Mouse (Mus musculus) lung, adult 2 months (tissue): ENCODE measurements around the gene Rrp1b.

Experiments
- CTCF ChIP-seq: fragments of 200-500 bp; IDR thresholded peaks from 2 replicates; pipeline ENCODE4 v1.5.1; 2011; ENCODE audit warnings: mild to moderate bottlenecking, low read length, control low read depth; ENCODE audit not compliant: insufficient read depth
- POLR2A ChIP-seq: fragments of 200-500 bp; IDR thresholded peaks from 2 replicates; pipeline ENCODE4 v1.6.1; 2011; ENCODE audit warnings: low read depth, mild to moderate bottlenecking, control low read depth, low read length, borderline replicate concordance; ENCODE audit errors: extremely low read depth

- TF ChIP-seq CTCF: no peak
- no peak for TF ChIP-seq POLR2A
These were observed 32.6 kb upstream of the Rrp1b start for GRCm38 (mm10) chr17:32003251-32003650.
